Mouse (Mus musculus): ENCODE data around the gene Xlr5a.
"Not testable (repeated sequence)": the region's sequence is repeated elsewhere in the genome, so short reads cannot be mapped to it uniquely, and the experiment has no call there.

DNA sequence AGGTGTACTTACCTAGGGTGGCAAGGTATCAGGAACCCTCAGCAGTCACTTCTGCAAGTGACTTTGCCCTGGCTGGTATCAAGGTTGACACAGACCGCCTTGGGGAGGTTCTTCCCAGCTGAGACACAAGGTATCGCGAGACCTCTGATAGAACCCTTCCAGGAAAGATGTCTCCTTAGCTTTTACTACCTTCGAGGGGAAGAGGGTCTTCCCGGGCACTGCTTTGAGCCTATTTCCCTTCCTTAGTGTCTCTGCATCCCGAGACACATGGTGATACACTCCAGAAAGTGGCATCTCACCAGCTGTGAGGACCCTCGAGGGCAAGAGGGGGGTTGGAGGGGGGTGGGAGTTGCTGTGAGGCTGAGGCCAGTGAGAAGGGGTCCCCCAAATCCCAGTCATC is 143.4 kb downstream of the Xlr5a start, which contains the start of gene DXBay18:
- TF ChIP-seq POLR2A, CTCF (IDR thresholded peaks at IDR 0.05; ENCODE audit: insufficient read depth, low read depth, low read length): not testable (repeated sequence)

Measured in olfactory bulb, adult 2 months (tissue).